Mouse (Mus musculus): ENCODE measurements around the gene Spon1. TPM values are rescaled to one million over a fixed set of nuclear protein-coding genes. Genes with fewer than 3 reads are reported as not detected.

The Spon1 gene
- total RNA-seq, 2 experiments from 2014 or later: 56.1 to 65.2 TPM

DNA sequence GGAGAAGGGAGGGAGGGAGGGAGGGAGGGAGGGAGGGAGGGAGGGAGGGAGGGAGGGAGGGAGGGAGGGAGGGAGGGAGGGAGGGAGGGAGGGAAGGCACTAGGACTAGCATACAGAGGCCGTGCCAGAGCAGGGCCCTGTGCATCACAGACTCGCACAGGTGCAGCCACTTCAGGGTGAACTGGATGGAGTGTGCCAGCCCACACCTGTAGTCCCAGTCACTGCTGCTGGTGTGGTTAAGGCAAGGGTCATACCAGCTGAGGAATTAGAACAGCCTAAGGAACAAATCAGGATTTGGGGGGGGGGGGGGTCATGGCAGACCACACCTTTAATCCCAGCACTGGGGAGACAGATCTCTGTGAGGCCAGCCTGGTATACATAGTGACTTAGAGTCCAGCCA, 317.3 kb downstream of the Spon1 start:
- DNase-seq (ENCODE audit: low spot score in 2 of 2): no peak

- DNase-seq (ENCODE audit: low spot score in 2 of 2): no peak
These were observed 318.0 kb downstream of the Spon1 start for GRCm38 (mm10) chr7:114083760-114084159.

- DNase-seq (ENCODE audit: low spot score in 2 of 2): no peak
These were observed 320.4 kb downstream of the Spon1 start for GRCm38 (mm10) chr7:114086021-114086710.

DNA sequence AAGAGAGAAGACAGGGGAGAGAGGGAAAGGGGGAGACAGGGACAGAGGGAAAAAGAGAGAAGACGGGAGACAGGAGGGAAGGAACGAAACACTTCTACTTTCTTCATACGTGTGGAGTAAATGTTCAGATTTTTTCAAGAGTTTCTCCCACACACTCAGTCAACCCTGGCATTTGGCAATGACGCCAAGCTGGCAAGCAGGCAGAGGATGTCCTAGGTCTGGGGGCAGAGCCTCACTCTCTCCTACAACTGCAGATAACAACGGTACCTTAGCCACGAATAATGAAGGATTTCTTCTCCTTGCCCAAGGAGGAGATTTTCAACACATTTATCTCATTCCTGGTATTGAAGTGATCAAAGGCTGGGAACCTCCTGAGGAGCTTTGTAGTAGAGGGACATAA, 321.5 kb downstream of the Spon1 start:
- no peak for DNase-seq (ENCODE audit: low spot score in 2 of 2)

- DNase-seq (ENCODE audit: low spot score in 2 of 2): no peak
These were observed 322.2 kb downstream of the Spon1 start for GRCm38 (mm10) chr7:114087986-114088385.

DNA sequence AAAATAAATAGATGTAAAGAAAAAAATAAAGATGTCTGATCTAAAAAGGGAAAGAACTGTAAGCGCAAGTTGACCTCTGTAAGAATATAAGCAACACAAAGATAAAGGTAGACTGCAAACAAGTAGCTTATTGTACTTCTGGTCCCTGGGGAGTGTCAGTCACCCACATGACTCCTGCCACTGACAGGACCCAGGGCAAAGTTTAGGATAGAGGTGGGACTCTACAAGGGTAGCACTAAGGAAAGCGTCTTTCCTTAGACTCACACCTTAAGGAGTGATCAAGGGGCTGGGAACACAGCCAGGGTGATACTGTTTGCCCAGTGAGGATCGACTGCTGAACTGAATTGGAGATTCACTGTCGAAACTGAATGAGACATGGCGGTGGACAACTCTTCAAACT, 323.1 kb downstream of the Spon1 start:
- DNase-seq (ENCODE audit: low spot score in 2 of 2): no peak

DNA sequence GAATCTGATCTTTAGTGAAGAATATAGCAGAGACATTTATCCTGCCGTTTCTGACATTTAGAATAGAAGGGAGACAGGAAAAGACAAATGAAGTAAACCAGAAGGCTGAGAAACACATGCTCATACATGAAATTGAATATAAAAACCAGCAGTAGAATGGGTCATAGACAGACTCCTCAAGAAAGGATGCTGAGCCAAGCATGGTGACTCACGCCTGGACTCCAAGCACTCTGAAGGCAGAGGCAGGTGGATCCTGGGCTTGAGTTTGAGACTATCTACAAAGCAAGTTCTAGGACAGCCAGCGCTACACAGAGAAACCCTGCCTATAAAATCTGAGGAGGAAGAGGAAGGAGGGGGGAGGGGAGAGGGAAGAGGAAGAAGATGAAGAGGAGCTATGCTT, 324.4 kb downstream of the Spon1 start:
- no peak for DNase-seq (ENCODE audit: low spot score in 2 of 2)

DNA sequence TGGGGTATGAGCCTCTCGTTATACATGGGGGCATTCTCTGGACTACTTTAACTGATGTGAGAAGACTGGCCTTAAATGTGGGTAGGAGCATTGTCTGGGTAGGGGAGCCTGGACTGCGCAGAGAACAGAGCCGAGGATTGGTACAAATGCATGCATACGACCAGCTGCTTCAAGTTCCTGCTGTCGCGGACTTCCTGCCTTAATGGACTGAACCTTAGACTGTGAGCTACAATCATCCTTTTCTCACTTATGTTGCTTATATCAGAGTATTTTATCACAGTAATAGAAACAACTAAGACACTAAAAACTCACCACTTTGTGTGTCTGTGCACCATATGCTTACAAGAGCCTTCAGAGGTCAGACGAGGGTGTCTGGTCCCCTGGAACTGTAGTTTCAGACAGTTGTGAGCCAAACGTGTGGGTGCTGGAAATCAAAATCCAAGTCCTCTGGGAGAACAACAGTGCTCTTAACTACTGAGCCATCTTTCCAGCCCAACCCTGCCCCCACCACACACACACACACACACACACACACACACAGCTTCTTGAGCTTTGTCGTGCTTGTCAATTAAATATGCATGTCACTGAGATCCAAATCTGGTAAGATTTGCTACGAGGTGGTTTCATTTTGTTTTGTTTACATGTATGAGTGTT, 325.2 kb downstream of the Spon1 start:
- DNase-seq (ENCODE audit: low spot score in 2 of 2): no peak

All from layer of hippocampus, postnatal 14 days (tissue).